Mouse (Mus musculus) heart, adult 2 months (tissue): ENCODE results near the gene Large1.

Experiments used
- CTCF ChIP-seq: fragments of 200-600 bp; IDR thresholded peaks from 2 replicates; pipeline ENCODE4 v1.8.1; 2022; ENCODE audit warnings: antibody characterized with exemption, mild to moderate bottlenecking, moderate library complexity
- POLR2A ChIP-seq: fragments of 200-500 bp; IDR thresholded peaks from 2 replicates; pipeline ENCODE4 v1.6.1; 2011; ENCODE audit warnings: mild to moderate bottlenecking, low read depth, low read length, control low read depth; ENCODE audit not compliant: insufficient read depth

- TF ChIP-seq CTCF = no peak
- TF ChIP-seq POLR2A = no peak
Observed at GRCm38 (mm10) chr8:72777797-72778196, 575.5 kb downstream of the Large1 start.
